Mouse (Mus musculus) common myeloid progenitor, adult 5-6 weeks (primary cell): ENCODE measurements around the gene Baz1b. TPM values are rescaled to one million over a fixed set of nuclear protein-coding genes. Genes with fewer than 3 reads are reported as not detected.
A peak's percentile ranks its signal among the peaks of the same experiment; 100 is the strongest.

Experiments used
- ATAC-seq: replicated peaks from 2 replicates; pipeline ENCODE4 v1.8.0; 2016; ENCODE audit warnings: low read depth, mild to moderate bottlenecking, moderate TSS enrichment, inconsistent platforms; ENCODE audit not compliant: poor library complexity, severe bottlenecking
- total RNA-seq: library from RNA; stranded (forward); fragments of 200-1000, 187-1606 nt; gene quantifications from 2 replicates; pipeline ENCODE4 v1.2.3, GENCODE M21; 2017

The Baz1b gene
- 168 and 188 TPM in 2 replicates for total RNA-seq

GRCm38 (mm10) chr5:135186621-135187348 lies at the start of gene Baz1b:
Baz1b (plus strand) TSS chr5:135187264.
- peak; percentile 92 for ATAC-seq

DNA sequence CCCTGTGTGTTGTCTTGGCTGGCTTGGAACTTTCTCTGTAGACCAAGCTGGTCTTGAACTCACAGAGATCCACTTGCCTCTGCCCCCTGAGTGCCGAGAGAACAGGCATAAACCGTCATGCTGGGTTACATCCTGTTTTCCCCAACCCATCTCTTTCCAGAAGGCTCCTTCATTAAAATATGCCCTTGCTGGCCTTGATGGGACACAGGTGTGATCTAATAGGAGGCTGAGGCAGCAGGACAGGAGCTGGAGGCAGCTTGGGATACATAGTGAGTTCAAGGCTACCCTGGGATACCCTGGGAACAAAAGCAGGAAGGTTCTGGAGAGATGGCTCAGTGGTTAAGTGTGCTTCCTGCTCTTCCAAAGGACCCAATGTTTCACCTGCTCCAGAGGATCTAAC lies 47.2 kb upstream of the Baz1b start:
- ATAC-seq, result no peak

- no peak for ATAC-seq
These were observed 42.6 kb upstream of the Baz1b start for GRCm38 (mm10) chr5:135144469-135144868.

DNA sequence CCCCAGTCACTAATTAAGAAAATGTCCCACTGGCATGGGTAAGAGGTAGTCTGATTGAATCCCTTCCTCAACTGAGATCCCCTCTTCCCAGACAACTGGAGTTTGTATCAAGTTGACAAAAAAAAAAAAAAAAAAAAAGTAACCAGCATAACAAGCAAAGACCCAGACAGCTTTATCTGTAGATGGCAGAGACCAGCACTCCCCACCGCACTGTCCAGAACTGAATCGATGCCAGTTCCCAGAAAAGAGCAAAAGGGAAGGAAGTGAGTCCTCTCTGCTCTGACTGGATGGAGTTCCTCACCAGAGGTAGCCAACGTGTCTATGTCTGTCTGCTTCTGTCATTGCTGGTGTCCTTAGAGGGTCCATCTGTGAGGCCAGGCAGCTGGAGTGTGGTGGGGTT lies 41.5 kb upstream of the Baz1b start:
- no peak for ATAC-seq

GRCm38 (mm10) chr5:135145955-135146354 lies 41.1 kb upstream of the Baz1b start:
- no peak for ATAC-seq

GRCm38 (mm10) chr5:135148715-135149052 lies 38.4 kb upstream of the Baz1b start:
- ATAC-seq, result no peak

GRCm38 (mm10) chr5:135149053-135149819 lies 37.8 kb upstream of the Baz1b start, which contains the start of gene Tbl2:
Tbl2 (plus strand) TSS chr5:135149657.
- peak; percentile 88 for ATAC-seq

DNA sequence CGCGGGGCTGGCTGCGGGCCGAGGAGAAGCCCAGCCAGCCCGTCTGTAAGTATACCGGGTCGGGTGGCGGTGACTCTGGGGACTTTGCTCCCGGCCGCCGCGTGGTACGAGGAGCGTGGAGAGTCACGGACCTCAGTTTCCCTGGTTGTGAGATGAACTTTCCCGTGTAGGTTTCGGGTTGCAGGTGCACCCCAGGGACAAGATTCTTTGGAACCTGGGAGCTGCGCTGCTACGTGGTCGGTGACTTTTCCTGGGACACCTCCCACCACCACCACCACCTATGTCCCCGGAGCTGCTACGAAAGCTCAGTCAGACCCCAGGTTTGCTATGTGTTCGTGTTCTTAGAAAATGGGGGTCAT lies 37.3 kb upstream of the Baz1b start:
- no peak for ATAC-seq

GRCm38 (mm10) chr5:135156496-135156895 lies 30.6 kb upstream of the Baz1b start:
- ATAC-seq, result no peak

- no peak for ATAC-seq
These were observed 25.8 kb upstream of the Baz1b start for GRCm38 (mm10) chr5:135161221-135161620.

DNA sequence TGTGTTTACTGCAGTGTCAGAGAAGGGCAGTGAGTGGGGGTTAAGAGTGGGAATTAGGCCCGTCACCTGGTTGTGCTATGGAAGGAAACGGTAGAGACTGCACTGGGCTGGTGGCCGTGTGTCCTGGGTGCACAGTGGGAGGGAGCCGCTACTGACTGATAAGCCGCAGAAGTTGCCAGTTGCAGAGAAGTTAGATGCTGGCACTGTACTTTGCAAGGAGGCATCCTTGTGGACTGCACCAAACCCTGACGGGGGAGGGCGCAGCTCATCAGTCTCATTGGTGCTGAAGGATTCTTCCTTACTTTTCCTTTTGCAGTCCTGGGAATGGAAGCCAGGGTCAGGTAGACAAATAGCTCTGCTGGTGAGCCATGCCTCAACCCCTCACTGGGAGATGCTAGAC lies 25.4 kb upstream of the Baz1b start:
- ATAC-seq, result no peak

- ATAC-seq, result no peak
These were observed 24.7 kb upstream of the Baz1b start for GRCm38 (mm10) chr5:135162361-135162760.

GRCm38 (mm10) chr5:135162821-135163220 lies 24.2 kb upstream of the Baz1b start:
- ATAC-seq, result no peak

- no peak for ATAC-seq
These were observed 20.2 kb upstream of the Baz1b start for GRCm38 (mm10) chr5:135166909-135167308.

GRCm38 (mm10) chr5:135167469-135167868 lies 19.6 kb upstream of the Baz1b start:
- ATAC-seq, result no peak

DNA sequence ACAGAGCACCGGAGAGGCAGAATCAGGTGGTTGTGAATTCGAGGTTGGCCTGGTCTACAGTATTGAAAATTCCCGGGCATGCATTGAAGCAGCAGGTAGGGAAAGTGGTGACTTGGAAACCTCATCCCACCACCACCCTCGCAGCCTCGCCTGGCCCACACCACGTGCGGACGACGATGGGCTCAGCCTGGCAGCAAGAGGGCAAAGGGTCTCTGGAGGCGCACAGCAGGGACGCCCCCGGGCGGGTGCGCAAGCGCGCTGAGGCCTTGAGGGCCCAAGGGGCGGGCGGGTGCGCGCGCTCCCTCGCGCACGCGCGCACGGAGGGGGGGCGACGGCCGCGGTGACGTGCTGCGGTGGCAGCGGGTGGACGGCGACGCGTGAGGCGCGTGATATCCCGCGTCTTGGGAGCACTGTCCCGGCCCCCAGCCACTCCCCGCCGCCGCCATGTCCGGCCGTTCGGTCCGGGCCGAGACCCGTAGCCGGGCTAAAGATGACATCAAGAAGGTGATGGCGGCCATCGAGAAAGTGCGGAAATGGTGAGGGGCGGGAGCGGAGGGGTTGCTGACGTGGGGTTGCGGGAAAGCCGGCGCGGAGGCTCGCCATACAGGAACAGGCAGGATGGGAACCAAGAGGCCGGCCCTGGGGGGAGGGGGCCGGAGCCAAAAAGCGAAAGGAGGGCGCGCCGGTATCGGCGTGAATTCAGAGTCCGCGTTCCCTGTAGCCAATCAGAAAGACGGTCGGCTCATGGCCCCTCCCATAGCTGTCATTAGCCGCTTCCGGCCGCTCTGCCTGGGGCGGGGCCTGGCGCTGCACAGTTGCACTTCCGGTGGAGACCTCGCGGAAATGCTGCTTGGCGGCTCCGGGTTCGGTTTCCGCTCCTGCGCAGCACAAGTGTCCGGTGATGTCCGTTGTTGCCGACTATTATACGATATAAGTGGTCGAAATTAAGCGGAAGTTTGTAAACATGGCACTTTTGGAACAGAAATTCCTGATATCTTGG lies 18.7 kb upstream of the Baz1b start, which contains the start of gene Bcl7b:
Gene Bcl7b, plus strand, starts transcription at position 221 of the 1,000 bp plus-strand sequence.
- peak; percentile 96 for ATAC-seq

DNA sequence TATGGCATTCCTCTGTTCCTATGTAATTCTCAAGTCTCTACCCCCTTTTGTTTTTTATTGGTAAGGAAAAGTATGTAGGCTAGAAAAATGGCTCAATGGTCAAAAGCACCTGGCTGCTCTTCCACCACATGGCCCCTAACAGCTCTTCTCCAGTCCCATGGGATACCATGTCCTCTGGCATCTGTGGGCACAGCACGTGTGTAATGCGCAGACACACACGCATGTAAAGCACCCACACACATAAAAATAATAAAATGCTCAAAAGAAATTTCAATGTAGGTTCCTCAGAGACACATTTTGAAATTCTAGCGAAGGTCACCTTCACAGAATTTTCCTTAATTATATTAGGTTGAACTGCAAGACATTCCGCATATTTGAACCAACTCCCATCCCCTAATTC lies 17.6 kb upstream of the Baz1b start:
- no peak for ATAC-seq

DNA sequence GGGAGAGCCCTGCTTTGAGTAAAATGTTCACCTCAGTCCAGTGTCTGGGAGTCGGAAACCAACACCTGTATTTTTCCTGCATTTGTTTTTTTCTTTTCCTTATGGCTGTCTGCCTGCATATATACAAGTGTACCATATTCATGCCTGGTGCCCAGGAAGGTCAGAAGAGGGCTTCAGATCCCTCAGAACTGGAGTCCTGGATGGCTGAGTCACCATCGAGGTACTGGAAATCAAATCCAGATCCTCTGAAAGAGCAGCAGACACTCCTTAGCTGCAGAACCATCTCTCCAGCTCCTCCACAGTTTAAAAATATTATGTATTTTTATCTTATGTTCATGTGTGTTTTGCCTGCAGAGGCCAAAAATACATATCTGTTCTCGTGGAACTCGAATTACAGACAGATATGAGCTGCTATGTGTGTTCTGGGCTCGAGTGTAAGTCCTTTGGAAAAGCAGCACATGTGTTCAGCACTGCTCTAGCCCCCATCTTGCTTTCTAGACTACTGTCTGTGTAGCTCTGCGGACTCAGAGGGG lies 15.3 kb upstream of the Baz1b start:
- ATAC-seq, result no peak

DNA sequence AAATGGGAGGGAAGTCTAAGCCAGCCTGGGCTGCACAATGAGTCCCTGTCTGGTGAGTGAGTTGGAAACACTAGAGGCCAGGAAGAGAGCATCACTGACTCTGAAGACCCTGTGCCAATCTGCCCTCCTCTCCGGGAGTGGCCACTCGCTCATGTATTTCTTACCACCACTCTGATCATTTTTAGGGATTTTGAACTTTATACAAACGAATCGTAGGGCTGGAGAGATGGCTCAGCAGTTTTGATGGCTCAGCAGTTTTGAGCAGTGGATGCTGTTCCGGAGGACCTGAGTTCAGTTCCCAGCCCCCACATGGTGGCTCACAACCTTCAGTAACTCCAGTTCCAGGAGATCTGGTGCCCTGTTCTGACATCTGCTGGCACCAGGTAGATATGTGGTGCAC lies 14.1 kb upstream of the Baz1b start:
- ATAC-seq, result no peak

- no peak for ATAC-seq
These were observed 12.0 kb upstream of the Baz1b start for GRCm38 (mm10) chr5:135175086-135175485.
